Comparison of ENCODE assay signal across 23 mouse cellular contexts in the genomic region with DNA sequence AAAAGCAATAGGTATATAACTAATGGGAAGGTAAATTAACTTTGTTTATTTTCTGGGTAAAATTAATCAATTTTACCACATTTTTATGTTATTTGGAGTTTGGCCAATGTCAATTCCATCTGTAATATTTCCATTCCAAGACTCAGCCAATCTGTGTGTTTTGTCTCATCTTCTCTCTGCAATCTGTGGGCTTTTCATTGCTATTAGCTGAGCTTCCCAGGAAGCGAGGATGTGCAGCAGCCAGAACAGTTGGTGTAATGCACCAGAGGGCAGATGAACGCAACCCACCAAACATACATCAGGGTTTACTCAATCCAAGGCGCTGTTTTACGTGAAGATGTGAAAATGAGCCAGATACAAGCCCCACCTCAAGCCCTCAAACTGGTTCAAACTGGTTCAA.
DNase-seq lines count a peak whose midpoint lies in the region; ATAC-seq lines count a peak whose summit lies in the region.
"Had no signal": no experiment of that assay in that cellular context is flagged by ENCODE, and none has a peak within 500 bp of the region (broad histone marks: within the 10 kb centered on the region; RNA-seq: fewer than 3 reads in every experiment).

No protein-coding gene starts in this region.

- H3K36me3 ChIP-seq in forebrain, embryonic 13.5 days (ENCODE audit: poor library complexity, severe bottlenecking), result no peaks in the 10 kb centered on the region
- H3K36me3 ChIP-seq in forebrain, embryonic 10.5 days (replicated peaks), result no peaks in the 10 kb centered on the region
- H3K36me3 ChIP-seq in limb, embryonic 10.5 days, result no peaks in the 10 kb centered on the region
- H3K36me3 ChIP-seq: embryonic facial prominence, embryonic 13.5 days; G1E; heart, embryonic 10.5 days; hindbrain, embryonic 12.5 days had no signal

- H3K27ac ChIP-seq in forebrain, embryonic 13.5 days, result no peak overlapping the region
- H3K27ac ChIP-seq in forebrain, embryonic 10.5 days, result no peak overlapping the region
- no peak overlapping the region for H3K27ac ChIP-seq in limb, embryonic 10.5 days
- H3K27ac ChIP-seq: embryonic facial prominence, embryonic 13.5 days; heart, embryonic 10.5 days; hindbrain, embryonic 12.5 days had no signal

- H3K9ac ChIP-seq in forebrain, embryonic 13.5 days, result no peak overlapping the region
- H3K9ac ChIP-seq: embryonic facial prominence, embryonic 13.5 days; hindbrain, embryonic 12.5 days had no signal

- no peak for DNase-seq in forebrain, embryonic 10.5 days (ENCODE audit: extremely low spot score, low spot score)
- DNase-seq in layer of hippocampus, adult 11-12 months (ENCODE audit: low spot score), result peak; percentile 9
- no peak for DNase-seq in layer of hippocampus, adult 9-10 months (ENCODE audit: low spot score)
- peak; percentile 10 to 63 for DNase-seq in layer of hippocampus, postnatal 14 days (ENCODE audit: low spot score in 2 of 2)
- no peak for DNase-seq in limb, embryonic 10.5 days (ENCODE audit: low spot score)
- no peak for DNase-seq in adrenal gland, postnatal 36 days
- DNase-seq: adrenal gland, adult 8-10 months; B cell, adult 2 months; cerebellum, adult 18-20 months; cerebellum, adult 9-11 months; cerebellum, postnatal 36 days; gastrocnemius, postnatal 10 days; heart, adult 18-20 months; heart, postnatal 10 days; heart, postnatal 4 days had no signal

- H3K4me1 ChIP-seq in forebrain, embryonic 13.5 days, result no peaks in the 10 kb centered on the region
- no peaks in the 10 kb centered on the region for H3K4me1 ChIP-seq in forebrain, embryonic 10.5 days
- H3K4me1 ChIP-seq in limb, embryonic 10.5 days, result no peaks in the 10 kb centered on the region
- H3K4me1 ChIP-seq: embryonic facial prominence, embryonic 13.5 days; heart, embryonic 10.5 days; hindbrain, embryonic 12.5 days had no signal

- H3K9me3 ChIP-seq in forebrain, embryonic 13.5 days (replicated peaks), result no peaks in the 10 kb centered on the region
- no peaks in the 10 kb centered on the region for H3K9me3 ChIP-seq in forebrain, embryonic 10.5 days
- no peaks in the 10 kb centered on the region for H3K9me3 ChIP-seq in limb, embryonic 10.5 days (replicated peaks)
- H3K9me3 ChIP-seq: embryonic facial prominence, embryonic 13.5 days; G1E; heart, embryonic 10.5 days; hindbrain, embryonic 12.5 days had no signal

- 78% methylated on average over 4 of the region's 4 CpGs for WGBS in forebrain, embryonic 13.5 days
- WGBS in forebrain, embryonic 10.5 days, result 88% methylated on average over 4 of the region's 4 CpGs
- 91% methylated on average over 4 of the region's 4 CpGs for WGBS in limb, embryonic 10.5 days

- no peak overlapping the region for H3K4me2 ChIP-seq in forebrain, embryonic 13.5 days
- H3K4me2 ChIP-seq: embryonic facial prominence, embryonic 13.5 days; hindbrain, embryonic 12.5 days had no signal

- no peaks in the 10 kb centered on the region for H3K27me3 ChIP-seq in forebrain, embryonic 13.5 days
- no peaks in the 10 kb centered on the region for H3K27me3 ChIP-seq in forebrain, embryonic 10.5 days (ENCODE audit: poor library complexity, severe bottlenecking)
- H3K27me3 ChIP-seq in limb, embryonic 10.5 days (ENCODE audit: low read depth, poor library complexity, severe bottlenecking), result no peaks in the 10 kb centered on the region

- peak; percentile 19; the same call in 1 of the 2 replicates for ATAC-seq in forebrain, embryonic 13.5 days
- ATAC-seq: CD4-positive, CD25-positive, alpha-beta regulatory T cell, adult 4 months; hindbrain, embryonic 16.5 days; inflammation-experienced regulatory T-cells, adult 6 months had no signal

- no peak overlapping the region for H3K4me3 ChIP-seq in forebrain, embryonic 13.5 days
- H3K4me3 ChIP-seq in forebrain, embryonic 10.5 days, result no peak overlapping the region
- no peak overlapping the region for H3K4me3 ChIP-seq in limb, embryonic 10.5 days
- H3K4me3 ChIP-seq: embryonic facial prominence, embryonic 13.5 days; heart, embryonic 10.5 days; hindbrain, embryonic 12.5 days had no signal

Comparison
In these comparisons a context has a peak if more than half of its experiments do, and no peak if none do; other contexts are left out.
1. DNase-seq: peak in layer of hippocampus, adult 11-12 months (single experiment) and layer of hippocampus, postnatal 14 days (2 of 2); none in forebrain, embryonic 10.5 days (single experiment), layer of hippocampus, adult 9-10 months (single experiment), limb, embryonic 10.5 days (single experiment) and adrenal gland, postnatal 36 days (0 of 2).